Mouse (Mus musculus): Measurements from ENCODE around the gene Tns1. TPM values are rescaled to one million over a fixed set of nuclear protein-coding genes. Genes with fewer than 3 reads are reported as not detected.

The Tns1 gene
- total and polyA plus RNA-seq, 3 experiments, result 0.11 TPM; not detected in 2

DNA sequence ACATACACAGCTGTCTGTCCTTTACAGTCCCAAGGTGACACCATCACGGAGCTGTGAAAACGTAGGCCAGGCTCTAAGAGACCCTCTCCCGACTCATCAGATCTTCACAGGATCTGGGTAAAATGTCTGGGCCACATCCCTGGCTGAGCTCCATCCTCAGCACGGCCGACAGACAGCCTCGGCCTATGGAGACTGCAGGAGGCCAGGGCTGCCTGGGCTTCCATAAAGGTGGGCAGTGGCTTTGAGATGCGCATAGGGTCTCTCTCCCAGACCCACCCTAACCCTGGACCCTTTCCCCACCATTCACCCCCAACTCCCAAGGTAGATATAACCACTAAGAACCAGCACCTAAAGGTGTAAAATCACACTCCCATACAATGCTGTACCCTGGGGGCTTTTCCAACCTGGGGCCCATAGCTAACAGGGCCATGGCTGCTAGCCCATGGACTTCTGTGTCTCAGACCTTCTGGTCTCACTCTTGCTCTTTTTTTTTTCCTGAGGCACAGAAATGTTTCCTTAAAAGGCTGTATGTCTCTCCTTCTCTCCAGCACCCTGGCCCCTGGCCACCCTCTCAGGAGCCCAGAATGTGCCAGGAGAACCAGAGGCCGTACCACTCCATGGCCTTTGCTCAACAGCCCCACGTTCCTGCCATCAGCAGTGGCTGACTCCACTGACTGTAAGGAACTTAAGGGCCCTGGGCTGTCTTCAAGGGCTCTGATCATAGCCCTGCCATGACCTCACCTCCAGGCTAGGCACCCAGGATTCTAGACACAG is 106.7 kb downstream of the Tns1 start:
- no peaks in the 10 kb centered on the region for H3K36me3 ChIP-seq (ENCODE audit: control insufficient read depth in 1 of 2, insufficient read depth in 2 of 2, low read length in 2 of 2)
- H3K79me2 ChIP-seq (ENCODE audit: control insufficient read depth, insufficient read depth, low read length, poor library complexity), result no peaks in the 10 kb centered on the region
- no peaks in the 10 kb centered on the region for H3K9me3 ChIP-seq (replicated peaks; ENCODE audit: insufficient read depth, low read length)
- no peak for DNase-seq (ENCODE audit: low read depth, low spot score)
- no peaks in the 10 kb centered on the region for H3K4me1 ChIP-seq (ENCODE audit: control insufficient read depth in 1 of 2, insufficient read depth in 2 of 2, low read length in 2 of 2)
- H3K4me3 ChIP-seq (ENCODE audit: control insufficient read depth in 1 of 2, insufficient read depth in 1 of 2, low read depth in 2 of 2, low read length in 2 of 2), result no peak overlapping the region
- H3K27ac ChIP-seq (ENCODE audit: control insufficient read depth, low read depth, low read length), result no peak overlapping the region
- H3K9ac ChIP-seq (ENCODE audit: control insufficient read depth, low read depth, low read length, poor library complexity, severe bottlenecking), result no peak overlapping the region
- no peaks in the 10 kb centered on the region for H3K27me3 ChIP-seq (ENCODE audit: control insufficient read depth in 1 of 2, insufficient read depth in 2 of 2, low read length in 2 of 2)
- no peak for TF ChIP-seq ETS1 (IDR thresholded peaks at IDR 0.05; ENCODE audit: low read depth, low read length)
- no peak for TF ChIP-seq ZC3H11A (IDR thresholded peaks at IDR 0.05; ENCODE audit: low read depth, low read length)
- no peak for TF ChIP-seq RCOR1 (IDR thresholded peaks at IDR 0.05; ENCODE audit: low read depth, low read length)
- TF ChIP-seq USF2 (IDR thresholded peaks at IDR 0.05; ENCODE audit: borderline replicate concordance in 1 of 2, insufficient read depth in 1 of 2, low read depth in 1 of 2, low read length in 2 of 2), result no peak
- no peak for TF ChIP-seq MAFK (IDR thresholded peaks at IDR 0.05; ENCODE audit: borderline replicate concordance, low read depth, low read length)
- no peak for TF ChIP-seq UBTF (IDR thresholded peaks at IDR 0.05; ENCODE audit: borderline replicate concordance, insufficient read depth, low read depth, low read length)
- no peak for TF ChIP-seq MXI1 (IDR thresholded peaks at IDR 0.05; ENCODE audit: low read depth, low read length)
- TF ChIP-seq MYC (IDR thresholded peaks at IDR 0.05; ENCODE audit: low read depth, low read length), result no peak
- no peak for TF ChIP-seq CHD1 (IDR thresholded peaks at IDR 0.05; ENCODE audit: low read depth, low read length)
- TF ChIP-seq RAD21 (IDR thresholded peaks at IDR 0.05; ENCODE audit: low read depth, low read length), result no peak
- no peak for TF ChIP-seq TCF12 (IDR thresholded peaks at IDR 0.05; ENCODE audit: low read depth, low read length)
- TF ChIP-seq E2F4 (IDR thresholded peaks at IDR 0.05; ENCODE audit: borderline replicate concordance, low read depth, low read length), result no peak
- TF ChIP-seq EP300 (IDR thresholded peaks at IDR 0.05; ENCODE audit: low read depth in 1 of 2, low read length in 2 of 2), result no peak
- TF ChIP-seq SMC3 (IDR thresholded peaks at IDR 0.05; ENCODE audit: low read depth, low read length), result no peak
- TF ChIP-seq MYB (IDR thresholded peaks at IDR 0.05; ENCODE audit: low read depth, low read length), result no peak
- TF ChIP-seq TBP (IDR thresholded peaks at IDR 0.05; ENCODE audit: low read depth, low read length), result no peak
- no peak for TF ChIP-seq NRF1 (IDR thresholded peaks at IDR 0.05; ENCODE audit: insufficient read depth, low read depth, low read length, poor library complexity, severe bottlenecking)
- no peak for TF ChIP-seq MAZ (IDR thresholded peaks at IDR 0.05; ENCODE audit: low read depth, low read length)
- TF ChIP-seq POLR2AphosphoS2 (IDR thresholded peaks at IDR 0.05; ENCODE audit: low read length), result no peak
- no peak for TF ChIP-seq TAL1 (IDR thresholded peaks at IDR 0.05; ENCODE audit: low read length)
